Mouse (Mus musculus): ENCODE data around the gene Slc22a3. TPM values are rescaled to one million over a fixed set of nuclear protein-coding genes. Genes with fewer than 3 reads are reported as not detected.

The Slc22a3 gene
- polyA plus RNA-seq, 1 experiment from 2014 or later: 0.59 TPM

GRCm38 (mm10) chr17:12513107-12513923, 5.8 kb upstream of the Slc22a3 start:
- H3K4me3 ChIP-seq (ENCODE audit: low read length): no peak overlapping the region
- WGBS: 59% methylated on average over 9 of the region's 9 CpGs

GRCm38 (mm10) chr17:12511193-12511592, 3.7 kb upstream of the Slc22a3 start:
- 46% methylated on average over 3 of the region's 3 CpGs for WGBS
- 0 out of 2 replicates have a peak, but pooled peaks cover 2% of the 10 kb centered on the region for H3K4me1 ChIP-seq (replicated peaks; ENCODE audit: control insufficient read depth, insufficient read depth, low read length)
- no peaks in the 10 kb centered on the region for H3K36me3 ChIP-seq (ENCODE audit: control insufficient read depth, insufficient read depth, low read length)
- ATAC-seq (ENCODE audit: low read depth): no peak
- no peak overlapping the region for H3K27ac ChIP-seq (ENCODE audit: low read length)
- peaks cover 27% of the 10 kb centered on the region for H3K27me3 ChIP-seq (ENCODE audit: control insufficient read depth, insufficient read depth, low read depth, low read length)
- H3K4me2 ChIP-seq (ENCODE audit: low read depth, low read length): no peak overlapping the region
- no peak overlapping the region for H3K9ac ChIP-seq (ENCODE audit: low read length)
- H3K4me3 ChIP-seq (ENCODE audit: low read length): no peak overlapping the region
- no peaks in the 10 kb centered on the region for H3K9me3 ChIP-seq (ENCODE audit: control insufficient read depth, low read length)

More at GRCm38 (mm10) chr17:12513107-12513923, 5.8 kb upstream of the Slc22a3 start:
- H3K27me3 ChIP-seq (ENCODE audit: control insufficient read depth, insufficient read depth, low read depth, low read length): peaks cover 5% of the 10 kb centered on the region
- no peaks in the 10 kb centered on the region for H3K4me1 ChIP-seq (replicated peaks; ENCODE audit: control insufficient read depth, insufficient read depth, low read length)
- no peak overlapping the region for H3K27ac ChIP-seq (ENCODE audit: low read length)
- no peaks in the 10 kb centered on the region for H3K36me3 ChIP-seq (ENCODE audit: control insufficient read depth, insufficient read depth, low read length)
- no peak overlapping the region for H3K9ac ChIP-seq (ENCODE audit: low read length)
- H3K9me3 ChIP-seq (ENCODE audit: control insufficient read depth, low read length): no peaks in the 10 kb centered on the region
- no peak for ATAC-seq (ENCODE audit: low read depth)
- no peak overlapping the region for H3K4me2 ChIP-seq (ENCODE audit: low read depth, low read length)

- H3K4me2 ChIP-seq (ENCODE audit: low read depth, low read length): no peak overlapping the region
- no peaks in the 10 kb centered on the region for H3K9me3 ChIP-seq (ENCODE audit: control insufficient read depth, low read length)
- H3K27ac ChIP-seq (ENCODE audit: low read length): no peak overlapping the region
- no peak overlapping the region for H3K4me3 ChIP-seq (ENCODE audit: low read length)
- H3K9ac ChIP-seq (ENCODE audit: low read length): no peak overlapping the region
- ATAC-seq (ENCODE audit: low read depth): no peak
- no peaks in the 10 kb centered on the region for H3K36me3 ChIP-seq (ENCODE audit: control insufficient read depth, insufficient read depth, low read length)
- peaks cover 39% of the 10 kb centered on the region for H3K27me3 ChIP-seq (ENCODE audit: control insufficient read depth, insufficient read depth, low read depth, low read length)
- 32% methylated on average over 7 of the region's 7 CpGs for WGBS
- H3K4me1 ChIP-seq (replicated peaks; ENCODE audit: control insufficient read depth, insufficient read depth, low read length): 0 out of 2 replicates have a peak, but pooled peaks cover 2% of the 10 kb centered on the region
Observed at GRCm38 (mm10) chr17:12508376-12508775, 872 bp upstream of the Slc22a3 start.

GRCm38 (mm10) chr17:12506903-12507563, 471 bp downstream of the Slc22a3 start:
- H3K4me1 ChIP-seq (replicated peaks; ENCODE audit: control insufficient read depth, insufficient read depth, low read length): 0 out of 2 replicates have a peak, but pooled peaks cover 2% of the 10 kb centered on the region
- peaks cover 39% of the 10 kb centered on the region for H3K27me3 ChIP-seq (ENCODE audit: control insufficient read depth, insufficient read depth, low read depth, low read length)
- H3K9ac ChIP-seq (ENCODE audit: low read length): peak overlapping the region; percentile 43; the same call in 1 of the 2 replicates
- peak; percentile 52; the same call in 1 of the 2 replicates for ATAC-seq (ENCODE audit: low read depth)
- peak overlapping the region; percentile 67 for H3K4me2 ChIP-seq (ENCODE audit: low read depth, low read length)
- 1% methylated on average over 54 of the region's 65 CpGs for WGBS
- H3K27ac ChIP-seq (ENCODE audit: low read length): no peak overlapping the region
- peak overlapping the region; percentile 50 for H3K4me3 ChIP-seq (ENCODE audit: low read length)
- no peaks in the 10 kb centered on the region for H3K9me3 ChIP-seq (ENCODE audit: control insufficient read depth, low read length)
- no peaks in the 10 kb centered on the region for H3K36me3 ChIP-seq (ENCODE audit: control insufficient read depth, insufficient read depth, low read length)

- Histone ChIP-seq H3K36me3 (ENCODE audit: control insufficient read depth, insufficient read depth, low read length) (no peaks in the 10 kb centered on the region), H3K4me3 (ENCODE audit: low read length) (no peak overlapping the region), H3K27ac (ENCODE audit: low read length) (no peak overlapping the region), H3K9ac (ENCODE audit: low read length) (no peak overlapping the region), H3K9me3 (ENCODE audit: control insufficient read depth, low read length) (no peaks in the 10 kb centered on the region), H3K4me1 (replicated peaks; ENCODE audit: control insufficient read depth, insufficient read depth, low read length) (0 out of 2 replicates have a peak, but pooled peaks cover 2% of the 10 kb centered on the region), H3K27me3 (ENCODE audit: control insufficient read depth, insufficient read depth, low read depth, low read length) (peaks cover 39% of the 10 kb centered on the region), H3K4me2 (ENCODE audit: low read depth, low read length) (no peak overlapping the region)
- WGBS: 67% methylated on average over 6 of the region's 6 CpGs
- ATAC-seq (ENCODE audit: low read depth): no peak
Observed at GRCm38 (mm10) chr17:12505708-12506107, 1.8 kb downstream of the Slc22a3 start.

GRCm38 (mm10) chr17:12499426-12499825, 8.1 kb downstream of the Slc22a3 start:
- WGBS: 83% methylated on average over 8 of the region's 8 CpGs
- Histone ChIP-seq H3K27ac (ENCODE audit: low read length) (no peak overlapping the region), H3K27me3 (ENCODE audit: control insufficient read depth, insufficient read depth, low read depth, low read length) (no peaks in the 10 kb centered on the region; the same call in 1 of the 2 replicates), H3K4me3 (ENCODE audit: low read length) (no peak overlapping the region), H3K9me3 (ENCODE audit: control insufficient read depth, low read length) (no peaks in the 10 kb centered on the region), H3K36me3 (ENCODE audit: control insufficient read depth, insufficient read depth, low read length) (no peaks in the 10 kb centered on the region), H3K9ac (ENCODE audit: low read length) (no peak overlapping the region), H3K4me2 (ENCODE audit: low read depth, low read length) (no peak overlapping the region), H3K4me1 (replicated peaks; ENCODE audit: control insufficient read depth, insufficient read depth, low read length) (no peaks in the 10 kb centered on the region)
- ATAC-seq (ENCODE audit: low read depth): no peak

- Histone ChIP-seq H3K9ac (ENCODE audit: low read length) (no peak overlapping the region), H3K4me2 (ENCODE audit: low read depth, low read length) (no peak overlapping the region), H3K4me1 (replicated peaks; ENCODE audit: control insufficient read depth, insufficient read depth, low read length) (no peaks in the 10 kb centered on the region), H3K27ac (ENCODE audit: low read length) (no peak overlapping the region), H3K27me3 (ENCODE audit: control insufficient read depth, insufficient read depth, low read depth, low read length) (no peaks in the 10 kb centered on the region), H3K4me3 (ENCODE audit: low read length) (no peak overlapping the region), H3K9me3 (ENCODE audit: control insufficient read depth, low read length) (no peaks in the 10 kb centered on the region), H3K36me3 (ENCODE audit: control insufficient read depth, insufficient read depth, low read length) (no peaks in the 10 kb centered on the region)
- no peak for ATAC-seq (ENCODE audit: low read depth)
- 45% methylated on average over 3 of the region's 3 CpGs for WGBS
Observed at GRCm38 (mm10) chr17:12495558-12495957, 11.9 kb downstream of the Slc22a3 start.

GRCm38 (mm10) chr17:12491591-12491990, 15.9 kb downstream of the Slc22a3 start:
- H3K9ac ChIP-seq (ENCODE audit: low read length): no peak overlapping the region
- no peaks in the 10 kb centered on the region for H3K36me3 ChIP-seq (ENCODE audit: control insufficient read depth, insufficient read depth, low read length)
- H3K27ac ChIP-seq (ENCODE audit: low read length): no peak overlapping the region
- H3K9me3 ChIP-seq (ENCODE audit: control insufficient read depth, low read length): no peaks in the 10 kb centered on the region
- no peaks in the 10 kb centered on the region for H3K4me1 ChIP-seq (replicated peaks; ENCODE audit: control insufficient read depth, insufficient read depth, low read length)
- no peaks in the 10 kb centered on the region for H3K27me3 ChIP-seq (ENCODE audit: control insufficient read depth, insufficient read depth, low read depth, low read length)
- WGBS: 80% methylated on average over 12 of the region's 12 CpGs
- no peak overlapping the region for H3K4me2 ChIP-seq (ENCODE audit: low read depth, low read length)
- no peak for ATAC-seq (ENCODE audit: low read depth)
- H3K4me3 ChIP-seq (ENCODE audit: low read length): no peak overlapping the region

- Histone ChIP-seq H3K4me3 (ENCODE audit: low read length) (no peak overlapping the region), H3K4me2 (ENCODE audit: low read depth, low read length) (no peak overlapping the region), H3K4me1 (replicated peaks; ENCODE audit: control insufficient read depth, insufficient read depth, low read length) (no peaks in the 10 kb centered on the region), H3K27me3 (ENCODE audit: control insufficient read depth, insufficient read depth, low read depth, low read length) (no peaks in the 10 kb centered on the region), H3K27ac (ENCODE audit: low read length) (no peak overlapping the region), H3K9me3 (ENCODE audit: control insufficient read depth, low read length) (no peaks in the 10 kb centered on the region), H3K36me3 (ENCODE audit: control insufficient read depth, insufficient read depth, low read length) (no peaks in the 10 kb centered on the region), H3K9ac (ENCODE audit: low read length) (no peak overlapping the region)
- 77% methylated on average over 5 of the region's 5 CpGs for WGBS
- no peak for ATAC-seq (ENCODE audit: low read depth)
Observed at GRCm38 (mm10) chr17:12489888-12490287, 17.6 kb downstream of the Slc22a3 start.
